Mouse (Mus musculus) limb, embryonic 11.5 days (tissue): ENCODE measurements around the gene Tex10. TPM values are rescaled to one million over a fixed set of nuclear protein-coding genes. Genes with fewer than 3 reads are reported as not detected.

Experiments
- ATAC-seq: fragments of 200-750 bp; cut with Nextera tagmentation; 2 replicates; pipeline ENCODE4 v1.8.0; 2017; ENCODE audit warnings: low read depth; ENCODE audit not compliant: insufficient number of reproducible peaks, low FRiP score, low TSS enrichment
- DNase-seq: peaks from one replicate; pipeline ENCODE4 v3.0.0-alpha.2; 2015; ENCODE audit warnings: low spot score
- H3K27ac ChIP-seq: fragments of 300-500 bp; sonication (generic); replicated peaks from 2 replicates; pipeline ENCODE4 v1.5.1; 2014; ENCODE audit warnings: low read depth, mild to moderate bottlenecking, low read length
- H3K27me3 ChIP-seq: fragments of 300-500 bp; sonication (generic); 2 replicates; pipeline ENCODE4 v1.6.1; 2014; ENCODE audit warnings: mild to moderate bottlenecking, low read length, mixed read lengths; ENCODE audit not compliant: control insufficient read depth, insufficient read depth
- H3K36me3 ChIP-seq: fragments of 300-500 bp; sonication (generic); 2 replicates; pipeline ENCODE4 v1.6.1; 2014; ENCODE audit warnings: mild to moderate bottlenecking, low read length, moderate library complexity, mixed read lengths; ENCODE audit not compliant: control insufficient read depth, insufficient read depth
- H3K4me1 ChIP-seq: fragments of 300-500 bp; sonication (generic); 2 replicates; pipeline ENCODE4 v1.6.1; 2014; ENCODE audit warnings: low read length, mixed read lengths; ENCODE audit not compliant: control insufficient read depth, insufficient read depth
- H3K4me2 ChIP-seq: fragments of 300-500 bp; sonication (generic); 2 replicates; pipeline ENCODE4 v1.6.1; 2014; ENCODE audit warnings: low read depth, mild to moderate bottlenecking, moderate library complexity; ENCODE audit not compliant: severe bottlenecking
- H3K4me3 ChIP-seq: fragments of 300-500 bp; sonication (generic); 2 replicates; pipeline ENCODE4 v1.5.1; 2014; ENCODE audit warnings: low read depth, low read length
- H3K9ac ChIP-seq: fragments of 300-500 bp; sonication (generic); 2 replicates; pipeline ENCODE4 v1.6.1; 2014; ENCODE audit warnings: mild to moderate bottlenecking, low read length
- H3K9me3 ChIP-seq: fragments of 300-500 bp; sonication (generic); 2 replicates; pipeline ENCODE4 v1.6.1; 2016; ENCODE audit warnings: low read length; ENCODE audit not compliant: control insufficient read depth
- WGBS: fragments of 180-500 bp; shearing (Covaris S2); extraction: QIAGEN DNeasy Blood & Tissue Kit; methylation state at CpG from one replicate; pipeline ENCODE4 v1.1.7; 2014; 5-methylcytosine and 5-hydroxymethylcytosine counted together
- polyA plus RNA-seq: library from polyadenylated mRNA; unstranded; fragments of >200 nt; fragmentation: Nextera tagmentation; extraction: Ambion mirVana; gene quantifications from 2 replicates; pipeline ENCODE4 v1.2.1, GENCODE M21; 2014

The Tex10 gene
- polyA plus RNA-seq, 1 experiment from 2014 or later: 91.9 TPM

DNA sequence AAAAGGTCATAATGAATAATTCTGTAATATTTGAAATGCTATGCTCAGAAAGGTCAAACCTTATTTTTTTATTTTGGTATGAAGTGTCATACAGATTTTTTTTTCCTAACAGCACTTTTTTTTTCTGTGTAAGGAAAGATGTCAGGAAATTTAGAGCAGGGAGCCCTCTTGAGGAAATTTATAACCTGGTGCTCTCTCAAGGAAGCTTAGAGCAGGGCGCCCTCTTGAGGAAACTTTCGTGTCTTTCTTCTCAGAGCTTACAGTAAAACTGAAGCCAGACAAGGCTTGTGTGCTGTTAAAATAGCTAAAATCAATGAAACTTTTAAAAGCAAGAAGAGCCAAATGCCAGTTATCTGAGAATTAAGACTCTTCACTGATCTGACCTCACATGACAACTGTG, 92.3 kb downstream of the Tex10 start:
- no peak overlapping the region for H3K9ac ChIP-seq
- H3K27me3 ChIP-seq: no peaks in the 10 kb centered on the region
- H3K4me1 ChIP-seq: no peaks in the 10 kb centered on the region
- no peaks in the 10 kb centered on the region for H3K9me3 ChIP-seq
- WGBS: 2% methylated on average over 2 of the region's 2 CpGs
- no peak overlapping the region for H3K4me3 ChIP-seq
- DNase-seq: peak; percentile 76
- H3K27ac ChIP-seq: no peak overlapping the region
- H3K36me3 ChIP-seq: no peaks in the 10 kb centered on the region
- no peak overlapping the region for H3K4me2 ChIP-seq
- ATAC-seq: no peak

Other genes with a start within 250 kb of the Tex10 start
- gene Erp44, start 193.9 kb downstream of the Tex10 start, polyA plus RNA-seq: 64.4 and 65.4 TPM in 2 replicates
- gene Invs, start 193.7 kb downstream of the Tex10 start, polyA plus RNA-seq: 7.2 and 9.1 TPM in 2 replicates
- gene Msantd3, start 66.5 kb upstream of the Tex10 start, polyA plus RNA-seq: 39.5 and 43.3 TPM in 2 replicates
- gene Tmeff1, start 111.7 kb upstream of the Tex10 start, polyA plus RNA-seq: 128 TPM in 2 replicates
- gene Cavin4, start 190.1 kb upstream of the Tex10 start, polyA plus RNA-seq: 1.7 TPM in 2 replicates